Mouse (Mus musculus) G1E-ER4 (cell line): Measurements from ENCODE around the gene Nudt15. TPM values are rescaled to one million over a fixed set of nuclear protein-coding genes. Genes with fewer than 3 reads are reported as not detected.

Experiments
- GATA1 ChIP-seq: IDR thresholded peaks from one replicate; pipeline ENCODE4 v1.8.0; 2012; ENCODE audit warnings: low read length, inconsistent platforms
- polyA plus RNA-seq: library from polyadenylated mRNA; stranded (reverse); fragments of >175 nt; gene quantifications from 2 replicates; pipeline ENCODE4 v1.2.3, GENCODE M21; 2012

The Nudt15 gene
- polyA plus RNA-seq, 1 experiment, result 0.40 TPM

GRCm38 (mm10) chr14:73524136-73524535 is 23.9 kb downstream of the Nudt15 start:
- no peak for TF ChIP-seq GATA1

GRCm38 (mm10) chr14:73509765-73510423 is 38.1 kb downstream of the Nudt15 start, which contains the start of gene Med4:
Gene Med4, plus strand, starts transcription at chr14:73510025.
- no peak for TF ChIP-seq GATA1

GRCm38 (mm10) chr14:73508630-73509395 is 39.2 kb downstream of the Nudt15 start:
- TF ChIP-seq GATA1, result no peak

GRCm38 (mm10) chr14:73507702-73508376 is 40.2 kb downstream of the Nudt15 start:
- no peak for TF ChIP-seq GATA1

DNA sequence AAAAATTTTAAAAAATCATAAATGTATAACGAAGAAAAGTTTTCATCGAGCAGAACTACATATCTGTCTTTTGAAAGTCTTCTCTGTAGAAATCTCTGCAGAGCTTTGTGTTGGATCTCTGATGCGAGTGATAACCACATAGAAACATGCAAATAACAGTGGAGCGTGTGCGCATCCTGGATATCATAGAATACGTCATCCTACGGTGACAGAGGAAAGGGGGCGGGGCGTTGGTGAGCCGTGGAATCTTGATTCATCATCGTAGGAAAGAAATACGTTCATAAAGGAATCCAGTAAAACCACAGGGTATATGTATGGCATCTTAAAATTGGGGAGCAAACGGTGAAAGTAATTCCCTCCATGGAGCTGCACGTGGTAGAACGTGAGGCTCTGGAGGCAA is 40.8 kb downstream of the Nudt15 start:
- no peak for TF ChIP-seq GATA1

- no peak for TF ChIP-seq GATA1
These were observed 41.8 kb downstream of the Nudt15 start for GRCm38 (mm10) chr14:73506283-73506682.

GRCm38 (mm10) chr14:73503237-73503933 is 44.7 kb downstream of the Nudt15 start:
- TF ChIP-seq GATA1, result no peak

DNA sequence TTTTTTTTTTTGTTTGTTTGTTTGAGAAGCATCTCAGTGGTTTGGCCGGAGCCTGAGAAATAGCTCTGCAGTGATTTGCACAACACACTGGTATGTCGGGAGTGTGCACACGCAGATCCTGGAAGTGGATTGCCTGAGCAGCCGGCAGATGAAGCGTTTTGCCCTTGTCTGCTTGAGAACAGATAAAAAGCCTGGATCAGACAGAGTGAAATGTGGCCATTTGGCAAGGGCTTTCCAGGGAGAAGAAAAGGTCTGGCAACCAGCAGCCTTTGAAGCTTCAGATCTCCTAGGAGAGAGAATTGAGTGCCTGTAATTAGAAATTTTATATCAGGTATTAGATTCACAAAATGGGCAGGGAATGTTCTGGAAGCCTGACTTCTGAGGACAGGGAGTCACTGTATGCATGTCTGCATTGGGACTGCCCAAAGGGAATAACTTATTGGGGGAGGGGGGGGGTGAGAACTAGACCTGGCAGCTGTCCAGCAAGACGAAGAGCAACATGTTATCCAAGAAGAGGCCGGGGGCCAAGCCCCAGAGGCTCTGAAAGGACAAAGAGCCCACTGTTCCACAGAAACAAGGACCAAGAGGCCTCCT is 45.4 kb downstream of the Nudt15 start:
- no peak for TF ChIP-seq GATA1

DNA sequence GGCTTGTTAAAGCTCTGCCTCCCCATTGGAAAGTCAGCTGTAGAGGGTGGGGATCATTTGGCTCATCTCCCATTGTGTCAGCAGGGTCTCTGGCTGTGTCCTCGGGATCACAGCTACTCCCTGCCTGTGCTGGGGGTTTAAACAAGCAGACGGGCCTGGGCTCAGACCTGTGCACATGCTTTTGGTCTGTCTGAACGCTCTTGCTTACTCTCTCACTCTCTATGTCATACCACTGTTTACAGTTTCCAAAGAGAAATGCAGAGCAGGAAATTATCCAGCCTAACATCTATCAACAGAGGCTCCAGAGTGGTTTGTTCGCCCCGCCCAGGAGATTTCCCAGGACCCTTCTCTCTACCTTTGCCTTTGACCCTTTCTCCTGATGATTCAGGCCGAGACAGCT is 46.3 kb downstream of the Nudt15 start:
- no peak for TF ChIP-seq GATA1

DNA sequence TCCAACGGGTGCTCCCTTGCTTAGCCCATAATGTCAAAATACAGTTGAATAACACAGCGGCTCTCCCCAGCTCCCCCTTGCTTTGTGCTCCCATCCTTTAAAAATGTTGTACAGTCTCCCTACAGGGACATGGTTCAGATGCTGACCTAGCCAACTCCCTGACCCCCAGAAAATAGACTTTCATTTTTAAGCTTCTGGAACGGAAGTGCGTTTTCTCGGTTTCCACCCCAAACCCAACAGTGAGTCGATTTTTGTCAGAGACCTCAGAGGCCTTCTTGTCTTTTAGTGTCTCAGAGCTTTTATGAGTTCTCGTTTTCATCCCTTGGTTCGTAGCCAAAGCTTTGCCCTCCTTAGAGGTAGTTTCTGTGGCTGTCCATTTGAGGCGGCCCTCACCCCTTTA is 46.8 kb downstream of the Nudt15 start:
- TF ChIP-seq GATA1, result no peak

GRCm38 (mm10) chr14:73495753-73496152 is 52.3 kb downstream of the Nudt15 start:
- TF ChIP-seq GATA1, result no peak

DNA sequence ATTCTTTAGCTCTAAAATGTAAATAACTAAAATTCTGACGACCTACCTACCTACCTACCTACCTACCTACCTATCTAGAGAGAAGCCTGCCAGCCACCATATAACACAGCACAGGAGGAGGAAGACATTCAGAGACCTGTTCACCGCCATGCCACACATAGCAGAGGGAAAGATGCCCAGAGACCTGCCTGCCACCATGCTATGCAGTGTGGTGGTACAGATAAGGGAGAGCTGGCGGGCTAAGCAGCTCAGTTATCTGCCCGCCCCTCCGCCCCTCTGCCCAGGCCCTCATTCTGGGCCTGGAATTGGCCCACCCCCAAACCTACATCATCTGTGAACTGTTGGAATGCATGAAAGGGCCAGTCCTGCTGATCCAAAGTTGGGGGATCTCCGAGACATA is 53.9 kb downstream of the Nudt15 start:
- TF ChIP-seq GATA1, result no peak

DNA sequence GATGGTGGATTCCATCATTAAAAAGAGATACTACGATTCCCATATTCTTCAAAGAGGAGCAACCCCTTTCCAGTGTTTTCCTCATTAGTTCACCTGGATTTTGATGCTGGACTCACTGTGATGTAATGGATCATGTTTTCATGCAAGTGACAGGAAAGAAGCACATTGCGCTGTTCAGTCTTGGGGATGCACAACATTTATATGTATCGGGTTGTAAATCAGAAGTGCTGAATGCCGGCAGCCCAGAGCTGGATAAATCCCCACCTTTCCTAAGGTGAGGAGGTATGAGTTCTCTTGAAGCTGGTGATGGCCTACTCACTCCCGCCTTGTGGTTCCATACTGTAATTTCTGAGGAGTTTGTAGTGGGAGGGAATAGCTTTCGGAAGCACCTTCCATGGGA is 54.7 kb downstream of the Nudt15 start:
- TF ChIP-seq GATA1, result no peak

DNA sequence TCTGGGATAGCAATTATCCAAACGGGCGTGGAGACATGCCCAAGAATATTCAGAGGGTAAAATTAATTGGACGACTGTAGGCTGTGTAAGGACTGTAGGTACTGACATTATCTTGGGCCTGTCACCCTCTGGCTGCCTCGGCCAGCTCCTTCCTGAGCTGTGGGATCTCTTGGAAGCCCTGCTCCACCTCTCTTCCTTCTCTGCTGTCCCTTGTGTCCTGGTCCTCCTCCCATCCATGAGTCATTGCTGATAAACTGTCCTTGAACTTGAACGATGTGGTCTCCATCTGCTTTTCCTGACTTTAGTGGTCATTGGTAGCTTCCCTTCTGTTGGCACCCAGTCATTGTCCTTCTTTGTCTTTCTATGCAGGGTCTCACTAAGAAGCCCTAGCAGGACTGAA is 61.4 kb downstream of the Nudt15 start:
- TF ChIP-seq GATA1, result no peak

GRCm38 (mm10) chr14:73484366-73485110 is 63.5 kb downstream of the Nudt15 start:
- TF ChIP-seq GATA1, result no peak
